Mouse (Mus musculus): Measurements from ENCODE around the gene Actl10.

DNA sequence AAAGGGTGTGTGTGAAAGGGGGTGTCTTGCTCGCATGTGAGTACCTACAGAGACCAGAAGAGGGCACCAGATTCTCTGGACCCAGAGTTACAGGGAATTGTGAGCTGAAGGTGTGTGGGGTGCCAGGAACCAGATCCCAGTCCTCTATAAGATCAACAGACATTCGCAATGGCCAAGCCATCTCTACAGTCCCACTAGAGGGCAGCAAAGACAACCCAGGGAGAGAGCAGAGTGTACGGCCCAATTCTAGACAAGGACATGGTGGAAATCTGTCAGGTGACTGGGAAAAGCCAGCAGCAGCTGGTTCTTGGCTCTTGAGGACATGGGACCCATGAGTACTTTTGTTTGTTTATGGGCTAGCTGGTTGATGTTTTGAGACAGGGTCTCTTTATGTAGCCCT, 41.4 kb downstream of the Actl10 start:
- TF ChIP-seq POLR2A (IDR thresholded peaks at IDR 0.05; ENCODE audit: low read depth, low read length) (no peak), CTCF (IDR thresholded peaks at IDR 0.05; ENCODE audit: borderline replicate concordance, insufficient read depth, low read length) (peak; percentile 38; the same call in 1 of the 2 replicates)
